Mouse (Mus musculus) MEL (cell line): ENCODE measurements around the gene BC035044.

Experiments
- CTCF ChIP-seq, 3 experiments: IDR thresholded peaks in 2 of 3; conservative IDR thresholded peaks in 1 of 3; 2 replicates each; pipeline ENCODE4 v1.5.1; 2011 to 2012; ENCODE audit warnings: low read length in 3 of 3, low read depth in 2 of 3, mild to moderate bottlenecking in 2 of 3, improper control_type of control experiment in 1 of 3, inconsistent platforms in 1 of 3, mixed read lengths in 1 of 3, moderate library complexity in 1 of 3; ENCODE audit not compliant: control insufficient read depth in 1 of 3, insufficient read depth in 1 of 3, poor library complexity in 1 of 3, severe bottlenecking in 1 of 3
- EP300 ChIP-seq, 2 experiments: IDR thresholded peaks; 2 replicates each; pipeline ENCODE4 v1.6.1; 2011; ENCODE audit warnings: improper control_type of control experiment in 2 of 2, low read length in 2 of 2, low read depth in 1 of 2, mild to moderate bottlenecking in 1 of 2
- USF1 ChIP-seq: IDR thresholded peaks from 2 replicates; pipeline ENCODE4 v1.6.1; 2014; ENCODE audit warnings: low read depth, mild to moderate bottlenecking, inconsistent platforms, low read length, improper control_type of control experiment, moderate library complexity

DNA sequence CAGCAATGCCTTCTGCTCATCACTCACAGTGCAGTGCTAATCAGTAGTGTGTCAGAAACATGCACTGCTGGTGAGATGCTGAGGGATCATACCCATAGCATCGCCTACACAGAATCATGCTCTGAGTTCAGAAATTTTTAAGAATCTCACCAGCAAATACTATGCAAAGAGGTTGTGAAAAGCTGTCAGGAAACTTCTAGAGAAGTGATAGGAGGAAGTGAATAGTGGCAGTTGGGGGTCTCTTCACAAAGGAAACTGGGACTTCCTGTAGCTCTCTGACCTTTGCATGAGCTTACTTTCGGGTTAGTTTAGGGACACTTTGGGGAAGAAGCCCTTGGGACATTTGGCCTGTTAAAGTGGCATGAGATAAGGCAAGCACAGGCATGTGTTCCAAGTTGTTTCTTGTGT, at the start of gene BC035044:
- TF ChIP-seq USF1 (no peak), CTCF (IDR thresholded peaks at IDR 0.05 in 2 of 3, conservative IDR thresholded peaks at IDR 0.05 in 1 of 3; ENCODE audit: control insufficient read depth in 1 of 3, insufficient read depth in 1 of 3, low read depth in 2 of 3, low read length in 3 of 3, poor library complexity in 1 of 3, severe bottlenecking in 1 of 3) (no peak), EP300 (IDR thresholded peaks at IDR 0.05; ENCODE audit: low read depth in 1 of 2, low read length in 2 of 2) (no peak)
